Mouse (Mus musculus): Measurements from ENCODE around the gene Rcn3. TPM values are rescaled to one million over a fixed set of nuclear protein-coding genes. Genes with fewer than 3 reads are reported as not detected.

The Rcn3 gene
- total RNA-seq, 2 experiments from 2014 or later: 7.5 to 11.7 TPM

GRCm38 (mm10) chr7:45038411-45038810 is 53.6 kb downstream of the Rcn3 start:
- TF ChIP-seq CTCF (conservative IDR thresholded peaks at IDR 0.05): no peak
- no peak overlapping the region for H3K4me3 ChIP-seq
- no peak for DNase-seq (ENCODE audit: low spot score in 2 of 2)
- H3K27ac ChIP-seq: no peak overlapping the region

GRCm38 (mm10) chr7:45037720-45038361 is 54.2 kb downstream of the Rcn3 start:
- TF ChIP-seq CTCF (conservative IDR thresholded peaks at IDR 0.05): peak; percentile 88
- DNase-seq (ENCODE audit: low spot score in 2 of 2): no peak
- H3K4me3 ChIP-seq: no peak overlapping the region
- H3K27ac ChIP-seq: no peak overlapping the region

GRCm38 (mm10) chr7:45036702-45037101 is 55.3 kb downstream of the Rcn3 start:
- no peak; the same call in 1 of the 2 replicates for TF ChIP-seq CTCF (conservative IDR thresholded peaks at IDR 0.05)
- H3K4me3 ChIP-seq: no peak overlapping the region
- no peak overlapping the region for H3K27ac ChIP-seq
- no peak for DNase-seq (ENCODE audit: low spot score in 2 of 2)

DNA sequence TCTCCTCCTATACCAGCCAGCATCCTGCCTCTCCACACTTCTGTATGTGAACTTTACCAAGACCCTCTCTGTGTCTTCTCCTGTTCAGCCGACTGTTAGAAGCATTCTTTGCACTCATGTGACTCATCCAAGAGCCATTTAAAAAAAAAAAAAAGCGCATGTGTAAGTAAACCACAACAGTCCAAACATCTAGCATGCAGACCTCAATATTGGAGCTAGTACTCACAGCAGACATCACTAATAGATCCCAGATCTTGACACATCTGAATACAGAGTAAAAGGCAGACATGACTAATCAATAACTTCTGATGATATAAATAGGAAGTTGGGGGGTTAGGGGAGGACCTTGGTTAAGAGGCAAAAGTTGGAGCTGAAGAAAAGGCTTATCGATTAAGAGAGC is 56.4 kb downstream of the Rcn3 start:
- DNase-seq (ENCODE audit: low spot score in 2 of 2): no peak
- TF ChIP-seq CTCF (conservative IDR thresholded peaks at IDR 0.05): no peak
- no peak overlapping the region for H3K27ac ChIP-seq
- no peak overlapping the region for H3K4me3 ChIP-seq

- no peak overlapping the region for H3K4me3 ChIP-seq
- no peak overlapping the region for H3K27ac ChIP-seq
- no peak for DNase-seq (ENCODE audit: low spot score in 2 of 2)
- no peak for TF ChIP-seq CTCF (conservative IDR thresholded peaks at IDR 0.05)
These were observed 58.2 kb downstream of the Rcn3 start for GRCm38 (mm10) chr7:45033722-45034359.

Small RNA genes lying within 50 kb of the gene (microRNA-seq; reads per million reads assigned to microRNA genes)
- gene Mir150 (1,054 to 1,228 reads per million in 2 experiments), gene Mir5121 (16.9 to 21.5 reads per million in 2 experiments)

Other genes with a start within 250 kb of the Rcn3 start
- gene Akt1s1, start 243.2 kb downstream of the Rcn3 start, total RNA-seq (2021): 10 to 100 TPM; 76.7 to 84.3 TPM
- 10 to 100 TPM; 69.0 to 81.3 TPM for gene Tbc1d17, start 243.1 kb downstream of the Rcn3 start, total RNA-seq (2021)
- 10 to 100 TPM; 33.1 to 36.3 TPM for gene Pnkp, start 235.1 kb downstream of the Rcn3 start, total RNA-seq (2021)
- gene Ptov1, start 222.4 kb downstream of the Rcn3 start, total RNA-seq (2021): 100 to 1,000 TPM; 321 to 335 TPM
- 100 to 1,000 TPM; 103 to 107 TPM for gene Med25, start 199.5 kb downstream of the Rcn3 start, total RNA-seq (2021)
- gene Fuz, start 196.1 kb downstream of the Rcn3 start, total RNA-seq (2021): 10 to 100 TPM; 21.6 to 24.8 TPM
- 100 to 1,000 TPM; 298 to 305 TPM for gene Ap2a1, start 162.7 kb downstream of the Rcn3 start, total RNA-seq (2021)
- gene Tsks, start 149.0 kb downstream of the Rcn3 start, total RNA-seq (2021): 1 to 10 TPM; 1.3 to 2.0 TPM
- 100 to 1,000 TPM; 138 to 140 TPM for gene Cpt1c, start 117.4 kb downstream of the Rcn3 start, total RNA-seq (2021)
- 100 to 1,000 TPM; 165 to 171 TPM for gene Prmt1, start 105.7 kb downstream of the Rcn3 start, total RNA-seq (2021)
- gene Irf3, start 94.6 kb downstream of the Rcn3 start, total RNA-seq (2021): 10 to 100 TPM; 38.4 to 42.7 TPM
- gene Bcl2l12, start 93.5 kb downstream of the Rcn3 start, total RNA-seq (2021): 1 to 10 TPM; 2.5 to 3.7 TPM
- 100 to 1,000 TPM; 166 to 168 TPM for gene Scaf1, start 75.9 kb downstream of the Rcn3 start, total RNA-seq (2021)
- 10 to 100 TPM; 12.4 to 13.1 TPM for gene Rras, start 74.3 kb downstream of the Rcn3 start, total RNA-seq (2021)
- gene Prr12, start 39.3 kb downstream of the Rcn3 start, total RNA-seq (2021): 10 to 100 TPM; 77.6 to 81.4 TPM
- 10 to 100 TPM; 54.2 to 57.7 TPM for gene Nosip, start 29.8 kb downstream of the Rcn3 start, total RNA-seq (2021)
- 1 to 10 TPM; 5.7 to 8.4 TPM for gene Prrg2, start 29.5 kb downstream of the Rcn3 start, total RNA-seq (2021)
- gene Fcgrt, start 11.6 kb upstream of the Rcn3 start, total RNA-seq (2021): 10 to 100 TPM; 17.8 to 19.0 TPM
- gene Rps11, start 32.2 kb upstream of the Rcn3 start, total RNA-seq (2021): 100 to 1,000 TPM; 436 to 442 TPM
- 100 to 1,000 TPM; 808 to 856 TPM for gene Rpl13a, start 36.5 kb upstream of the Rcn3 start, total RNA-seq (2021)
- not detected for gene Gm45713, start 44.0 kb upstream of the Rcn3 start, total RNA-seq (2021)
- 1 to 10 TPM; 9.4 TPM for gene Flt3l, start 44.2 kb upstream of the Rcn3 start, total RNA-seq (2021)
- gene Pih1d1, start 62.1 kb upstream of the Rcn3 start, total RNA-seq (2021): 10 to 100 TPM; 43.0 to 46.1 TPM
- 10 to 100 TPM; 13.2 to 13.3 TPM for gene Aldh16a1, start 62.4 kb upstream of the Rcn3 start, total RNA-seq (2021)
- gene Slc17a7, start 71.7 kb upstream of the Rcn3 start, total RNA-seq (2021): 1,000 to 10,000 TPM; 1,342 to 1,423 TPM
- gene Gfy, start 87.3 kb upstream of the Rcn3 start, total RNA-seq (2021): under 1 TPM in 1 of 2 experiments, not detected in 1; 0.20 TPM
- gene Pth2, start 88.8 kb upstream of the Rcn3 start, total RNA-seq (2021): not detected
- gene Ccdc155, start 112.7 kb upstream of the Rcn3 start, total RNA-seq (2021): 1 to 10 TPM; 3.5 to 3.9 TPM
- gene Dkkl1, start 119.9 kb upstream of the Rcn3 start, total RNA-seq (2021): 1 to 10 TPM; 1.6 TPM
- gene Tead2, start 123.5 kb upstream of the Rcn3 start, total RNA-seq (2021): 1 to 10 TPM; 4.3 to 5.7 TPM
- gene Cd37, start 146.9 kb upstream of the Rcn3 start, total RNA-seq (2021): 1 to 10 TPM; 3.7 to 5.5 TPM
- 1 to 10 TPM; 1.7 to 2.8 TPM for gene Slc6a16, start 148.9 kb upstream of the Rcn3 start, total RNA-seq (2021)
- gene Slc6a21, start 185.3 kb upstream of the Rcn3 start, total RNA-seq (2021): not detected
- 10 to 100 TPM; 12.8 to 16.5 TPM for gene Trpm4, start 241.6 kb upstream of the Rcn3 start, total RNA-seq (2021)
- gene Hrc, start 243.1 kb upstream of the Rcn3 start, total RNA-seq (2021): under 1 TPM; 0.22 to 0.33 TPM

Measured in layer of hippocampus, adult 2 months (tissue).